9 mouse cellular contexts compared by ENCODE assay signal in genomic region chr13:58387948-58388347, GRCm38 (mm10). TPM values are rescaled to one million over a fixed set of nuclear protein-coding genes. Genes with fewer than 3 reads are reported as not detected.
A peak's percentile ranks its signal among the peaks of the same experiment; 100 is the strongest.
DNase-seq lines count a peak whose midpoint lies in the region; ATAC-seq and TF ChIP-seq lines count a peak whose summit lies in the region.
"Had no signal": no experiment of that assay in that cellular context is flagged by ENCODE, and none has a peak within 500 bp of the region (broad histone marks: within the 10 kb centered on the region; RNA-seq: fewer than 3 reads in every experiment).

No protein-coding gene starts in this region.

- no peaks in the 10 kb centered on the region for H3K4me1 ChIP-seq in cortical plate, adult 2 months (ENCODE audit: control insufficient read depth, insufficient read depth, low read length)
- H3K4me1 ChIP-seq in kidney, adult 2 months (ENCODE audit: control insufficient read depth, insufficient read depth, low read length) = peaks cover 9% of the 10 kb centered on the region; the same call in 1 of the 2 replicates
- H3K4me1 ChIP-seq in limb, embryonic 10.5 days = peaks cover 15% of the 10 kb centered on the region

- no peak overlapping the region for H3K4me3 ChIP-seq in cortical plate, adult 2 months (ENCODE audit: insufficient read depth, low read length)
- H3K4me3 ChIP-seq in kidney, adult 2 months (ENCODE audit: insufficient read depth, low read depth, low read length) = no peak overlapping the region
- H3K4me3 ChIP-seq in limb, embryonic 10.5 days = no peak overlapping the region
- H3K4me3 ChIP-seq: stomach, embryonic 15.5 days had no signal

- H3K27ac ChIP-seq in cortical plate, adult 2 months (ENCODE audit: insufficient read depth, low read length) = no peak overlapping the region
- H3K27ac ChIP-seq in kidney, adult 2 months (ENCODE audit: insufficient read depth, low read depth, low read length) = no peak overlapping the region
- no peak overlapping the region for H3K27ac ChIP-seq in limb, embryonic 10.5 days
- H3K27ac ChIP-seq: stomach, embryonic 15.5 days had no signal

- 9% methylated on average over 7 of the region's 7 CpGs for WGBS in kidney, adult 2 months
- WGBS in limb, embryonic 10.5 days = 15% methylated on average over 7 of the region's 7 CpGs

- peaks cover 7% of the 10 kb centered on the region for H3K36me3 ChIP-seq in kidney, adult 2 months (ENCODE audit: control insufficient read depth, insufficient read depth, low read length)
- peaks cover 34% of the 10 kb centered on the region for H3K36me3 ChIP-seq in limb, embryonic 10.5 days

- H3K27me3 ChIP-seq in kidney, adult 2 months (replicated peaks; ENCODE audit: control insufficient read depth, insufficient read depth, low read length) = no peaks in the 10 kb centered on the region
- H3K27me3 ChIP-seq in limb, embryonic 10.5 days (ENCODE audit: low read depth, poor library complexity, severe bottlenecking) = no peaks in the 10 kb centered on the region
- H3K27me3 ChIP-seq: stomach, embryonic 15.5 days had no signal

- TF ChIP-seq CTCF in cortical plate, adult 2 months (IDR thresholded peaks at IDR 0.05; ENCODE audit: extremely low read depth, insufficient read depth, low read length) = peak; percentile 78
- TF ChIP-seq CTCF in kidney, adult 2 months (conservative IDR thresholded peaks at IDR 0.05; ENCODE audit: insufficient read depth, insufficient read length, low read depth, low read length) = peak; percentile 83

- H3K9me3 ChIP-seq in limb, embryonic 10.5 days (replicated peaks) = no peaks in the 10 kb centered on the region
- H3K9me3 ChIP-seq: stomach, embryonic 15.5 days had no signal

- TF ChIP-seq POLR2A in cortical plate, adult 2 months (IDR thresholded peaks at IDR 0.05; ENCODE audit: extremely low read depth, insufficient read depth, low read length) = no peak
- TF ChIP-seq POLR2A in kidney, adult 2 months (IDR thresholded peaks at IDR 0.05; ENCODE audit: low read depth, low read length) = no peak

- ATAC-seq in activated CD4-positive, CD25-positive, alpha-beta regulatory T cell, adult 4 months = peak; percentile 82
- ATAC-seq in monocyte, adult 5-6 weeks (replicated peaks; ENCODE audit: insufficient number of reproducible peaks, low FRiP score, low TSS enrichment, poor library complexity, severe bottlenecking) = peak; percentile 75

- peak; percentile 86 for DNase-seq in 3T3-L1 (ENCODE audit: low read depth, low spot score)
- DNase-seq in gastrocnemius, postnatal 10 days = peak; percentile 63
- DNase-seq in kidney, adult 2 months = peak; percentile 77
- DNase-seq in limb, embryonic 10.5 days (ENCODE audit: low spot score) = peak; percentile 74
- DNase-seq in spleen, postnatal 4 days (ENCODE audit: low spot score in 2 of 2) = peak; percentile 72 to 82

RNA-seq across cellular contexts. Expression of gene 2210016F16Rik, which starts 2.9 kb away (rescaled TPM):
- polyA plus RNA-seq in activated CD4-positive, CD25-positive, alpha-beta regulatory T cell, adult 4 months (2017; shearing (Covaris generic)) = 10 to 100 TPM; 25.5 to 29.7 TPM
- 7.8 and 8.3 TPM in 2 replicates for polyA plus RNA-seq in cortical plate, adult 2 months (2012; rRNA removed)
- total RNA-seq in gastrocnemius, postnatal 10 days (2021) = 10 to 100 TPM; 11.5 to 11.9 TPM
- polyA plus RNA-seq in kidney, adult 2 months (2012; rRNA removed) = 25.2 and 33.8 TPM in 2 replicates
- polyA plus RNA-seq in limb, embryonic 10.5 days (2016; fragmentation: Nextera tagmentation; extraction: Ambion mirVana) = 23.5 and 24.5 TPM in 2 replicates
- total RNA-seq in monocyte, adult 5-6 weeks (2017) = 16.4 to 20.7 TPM (median 20.3 TPM) in 3 replicates

RNA-seq across cellular contexts. Expression of gene Rmi1, which starts 14.1 kb away (rescaled TPM):
- polyA plus RNA-seq in activated CD4-positive, CD25-positive, alpha-beta regulatory T cell, adult 4 months (2017; shearing (Covaris generic)) = 10 to 100 TPM; 24.5 to 25.2 TPM
- polyA plus RNA-seq in cortical plate, adult 2 months (2012; rRNA removed) = 12.2 and 13.3 TPM in 2 replicates
- total RNA-seq in gastrocnemius, postnatal 10 days (2021) = 1 to 10 TPM; 6.5 to 7.8 TPM
- 7.1 and 9.0 TPM in 2 replicates for polyA plus RNA-seq in kidney, adult 2 months (2012; rRNA removed)
- 27.6 and 30.9 TPM in 2 replicates for polyA plus RNA-seq in limb, embryonic 10.5 days (2016; fragmentation: Nextera tagmentation; extraction: Ambion mirVana)
- total RNA-seq in monocyte, adult 5-6 weeks (2017) = 24.3 to 29.6 TPM (median 27.1 TPM) in 3 replicates

RNA-seq across cellular contexts. Expression of gene Hnrnpk, which starts 15.2 kb away (rescaled TPM):
- 1,000 to 10,000 TPM; 2,185 to 2,296 TPM for polyA plus RNA-seq in activated CD4-positive, CD25-positive, alpha-beta regulatory T cell, adult 4 months (2017; shearing (Covaris generic))
- polyA plus RNA-seq in cortical plate, adult 2 months (2012; rRNA removed) = 341 and 350 TPM in 2 replicates
- total RNA-seq in gastrocnemius, postnatal 10 days (2021) = 100 to 1,000 TPM; 504 to 564 TPM
- polyA plus RNA-seq in kidney, adult 2 months (2012; rRNA removed) = 175 and 211 TPM in 2 replicates
- polyA plus RNA-seq in limb, embryonic 10.5 days (2016; fragmentation: Nextera tagmentation; extraction: Ambion mirVana) = 1,833 and 2,064 TPM in 2 replicates
- 1,699 to 1,884 TPM (median 1,722 TPM) in 3 replicates for total RNA-seq in monocyte, adult 5-6 weeks (2017)

RNA-seq across cellular contexts. Expression of gene Kif27, which starts 29.0 kb away (rescaled TPM):
- polyA plus RNA-seq in activated CD4-positive, CD25-positive, alpha-beta regulatory T cell, adult 4 months (2017; shearing (Covaris generic)) = not detected
- polyA plus RNA-seq in cortical plate, adult 2 months (2012; rRNA removed) = 1.5 and 1.6 TPM in 2 replicates
- total RNA-seq in gastrocnemius, postnatal 10 days (2021) = under 1 TPM; 0.33 to 0.34 TPM
- polyA plus RNA-seq in kidney, adult 2 months (2012; rRNA removed) = 0.22 and 0.31 TPM in 2 replicates
- 0.58 and 0.78 TPM in 2 replicates for polyA plus RNA-seq in limb, embryonic 10.5 days (2016; fragmentation: Nextera tagmentation; extraction: Ambion mirVana)
- 0.29 TPM in 1 of 3 replicates, not detected in the others for total RNA-seq in monocyte, adult 5-6 weeks (2017)
